Comparison of ENCODE assay signal across 7 mouse cellular contexts in the genomic region with DNA sequence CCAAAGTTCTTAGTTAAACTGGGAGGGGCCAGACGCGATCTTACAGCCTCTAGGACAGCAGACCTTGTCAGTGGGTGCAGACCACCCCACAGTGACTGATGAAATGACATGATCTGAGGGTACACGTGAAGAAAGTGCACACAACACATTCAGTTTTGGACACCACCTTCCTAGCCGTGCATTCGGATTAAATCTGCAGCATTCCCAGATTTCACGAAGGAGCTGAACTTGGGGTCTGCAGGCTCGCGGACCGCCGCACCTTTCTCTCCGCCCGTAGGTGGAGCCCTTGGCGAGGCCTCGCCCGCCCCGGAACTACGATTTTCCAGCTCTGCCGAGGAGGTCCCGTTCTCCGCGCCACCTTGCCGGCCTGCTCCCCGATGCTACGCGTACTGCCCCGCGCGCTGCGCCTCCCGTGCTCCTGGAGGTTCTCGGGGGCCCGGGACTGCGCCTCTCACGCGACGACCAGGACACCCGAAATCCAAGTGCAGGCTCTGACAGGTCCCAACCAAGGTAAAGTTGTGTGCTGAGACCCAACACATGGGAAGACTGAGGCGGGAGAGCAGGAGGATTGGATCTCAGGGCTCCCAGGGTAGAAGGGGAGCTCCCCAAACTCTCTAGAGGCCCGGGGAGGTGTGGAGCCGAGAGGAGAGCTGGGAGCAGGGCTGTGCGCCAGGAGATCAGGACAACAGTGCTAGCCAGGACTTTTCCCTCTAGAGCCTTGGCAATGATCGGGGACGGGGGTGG. TPM values are rescaled to one million over a fixed set of nuclear protein-coding genes. Genes with fewer than 3 reads are reported as not detected.
DNase-seq lines count a peak whose midpoint lies in the region; ATAC-seq lines count a peak whose summit lies in the region.

A gene (plus strand): TSS at position 286 of the 744 bp plus-strand sequence.

- H3K36me3 ChIP-seq in hindbrain, embryonic 12.5 days, result no peaks in the 10 kb centered on the region
- H3K36me3 ChIP-seq in midbrain, embryonic 11.5 days (ENCODE audit: control insufficient read depth, insufficient read depth, low read length), result no peaks in the 10 kb centered on the region
- no peaks in the 10 kb centered on the region for H3K36me3 ChIP-seq in stomach, embryonic 16.5 days (ENCODE audit: control insufficient read depth, insufficient read depth, low read length)

- 0 out of 2 replicates have a peak, but pooled peaks cover 9% of the 10 kb centered on the region for H3K4me1 ChIP-seq in hindbrain, embryonic 12.5 days
- peaks cover 2% of the 10 kb centered on the region; the same call in 1 of the 2 replicates for H3K4me1 ChIP-seq in midbrain, embryonic 11.5 days (ENCODE audit: control insufficient read depth, insufficient read depth, low read length)
- H3K4me1 ChIP-seq in stomach, embryonic 16.5 days (ENCODE audit: control insufficient read depth, insufficient read depth, low read length), result no peaks in the 10 kb centered on the region

- peak within 1 kb of the TSS; percentile 71 for H3K9ac ChIP-seq in hindbrain, embryonic 12.5 days
- H3K9ac ChIP-seq in midbrain, embryonic 11.5 days (ENCODE audit: low read length), result peak within 1 kb of the TSS; percentile 77
- H3K9ac ChIP-seq in stomach, embryonic 16.5 days (ENCODE audit: low read length), result peak within 1 kb of the TSS; percentile 77

- H3K9me3 ChIP-seq in hindbrain, embryonic 12.5 days (replicated peaks), result no peaks in the 10 kb centered on the region
- H3K9me3 ChIP-seq in midbrain, embryonic 11.5 days (ENCODE audit: control insufficient read depth, low read length), result no peaks in the 10 kb centered on the region
- H3K9me3 ChIP-seq in stomach, embryonic 16.5 days (replicated peaks; ENCODE audit: control insufficient read depth, low read length), result no peaks in the 10 kb centered on the region

- no peak for ATAC-seq in hindbrain, embryonic 12.5 days (ENCODE audit: low FRiP score)
- peak; percentile 40; the same call in 1 of the 2 replicates for ATAC-seq in midbrain, embryonic 11.5 days (ENCODE audit: low FRiP score)
- peak; percentile 71; the same call in 1 of the 2 replicates for ATAC-seq in stomach, embryonic 16.5 days (ENCODE audit: insufficient read depth, low FRiP score)

- no peak within 1 kb of the TSS for H3K27ac ChIP-seq in hindbrain, embryonic 12.5 days
- no peak within 1 kb of the TSS for H3K27ac ChIP-seq in midbrain, embryonic 11.5 days (ENCODE audit: low read depth, low read length)
- no peak within 1 kb of the TSS for H3K27ac ChIP-seq in stomach, embryonic 16.5 days (ENCODE audit: low read length)

- peak within 1 kb of the TSS; percentile 52 for H3K4me3 ChIP-seq in hindbrain, embryonic 12.5 days
- H3K4me3 ChIP-seq in midbrain, embryonic 11.5 days (ENCODE audit: low read depth, low read length), result peak within 1 kb of the TSS; percentile 56
- peak within 1 kb of the TSS; percentile 62 for H3K4me3 ChIP-seq in stomach, embryonic 16.5 days (replicated peaks; ENCODE audit: low read length)

- peak; percentile 51 to 80 for DNase-seq in adrenal gland, adult (ENCODE audit: inconsistent age in 2 of 2, low spot score in 1 of 2)
- peak; percentile 45 for DNase-seq in cerebellum, adult 8-10 months
- DNase-seq in frontal cortex, adult 2 months (ENCODE audit: extremely low spot score in 1 of 2, low spot score in 1 of 2), result peak in 1 of 2 experiments; percentile 15
- peak in 1 of 2 experiments; percentile 9 for DNase-seq in layer of hippocampus, postnatal 36 days
- DNase-seq in midbrain, embryonic 11.5 days (ENCODE audit: low spot score, missing footprints), result peak; percentile 95

- 2% methylated on average over 40 of the region's 43 CpGs for WGBS in hindbrain, embryonic 12.5 days
- WGBS in midbrain, embryonic 11.5 days, result 1% methylated on average over 43 of the region's 43 CpGs
- under 1% methylated on average over 43 of the region's 43 CpGs for WGBS in stomach, embryonic 16.5 days

- H3K27me3 ChIP-seq in hindbrain, embryonic 12.5 days, result peaks cover 12% of the 10 kb centered on the region; the same call in 1 of the 2 replicates
- H3K27me3 ChIP-seq in midbrain, embryonic 11.5 days (ENCODE audit: control insufficient read depth, insufficient read depth, low read length), result no peaks in the 10 kb centered on the region; the same call in 1 of the 2 replicates
- H3K27me3 ChIP-seq in stomach, embryonic 16.5 days (ENCODE audit: control insufficient read depth, insufficient read depth, low read length), result no peaks in the 10 kb centered on the region

- peak within 1 kb of the TSS; percentile 97 for H3K4me2 ChIP-seq in hindbrain, embryonic 12.5 days (replicated peaks)
- H3K4me2 ChIP-seq in midbrain, embryonic 11.5 days, result peak within 1 kb of the TSS; percentile 98
- H3K4me2 ChIP-seq in stomach, embryonic 16.5 days (ENCODE audit: low read depth, low read length), result peak within 1 kb of the TSS; percentile 83

RNA-seq across cellular contexts. Expression of the gene that starts here (rescaled TPM):
- polyA plus RNA-seq in frontal cortex, adult 2 months (2012; rRNA removed), result 40.9 and 47.6 TPM in 2 replicates
- polyA plus RNA-seq in hindbrain, embryonic 12.5 days (2016; fragmentation: Nextera tagmentation; extraction: Ambion mirVana), result 17.0 and 18.8 TPM in 2 replicates
- 10 to 100 TPM; 15.7 to 16.7 TPM for total RNA-seq in layer of hippocampus, postnatal 36 days (2021)
- 11.7 and 13.8 TPM in 2 replicates for polyA plus RNA-seq in midbrain, embryonic 11.5 days (2014; fragmentation: Nextera tagmentation; extraction: Ambion mirVana)
- polyA plus RNA-seq in stomach, embryonic 16.5 days (2015; fragmentation: Nextera tagmentation; extraction: Ambion mirVana), result 35.3 and 36.7 TPM in 2 replicates
